Mouse (Mus musculus) frontal cortex, postnatal 14 days (tissue): Measurements from ENCODE around the gene Zfp947.
"Not testable (repeated sequence)": the region's sequence is repeated elsewhere in the genome, so short reads cannot be mapped to it uniquely, and the experiment has no call there.

Experiments
- DNase-seq, 2 experiments: peaks; one replicate each; pipeline ENCODE4 v3.0.0; 2022; ENCODE audit warnings: low spot score in 2 of 2

Zfp947 gene

GRCm38 (mm10) chr17:22165722-22166294, at the start of gene Zfp947:
Gene Zfp947, minus strand, starts transcription at chr17:22166190.
- peak in 1 of 2 experiments; percentile 5 for DNase-seq

GRCm38 (mm10) chr17:22165304-22165703, 686 bp downstream of the Zfp947 start:
- not testable (repeated sequence) for DNase-seq

- not testable (repeated sequence) for DNase-seq
Observed at GRCm38 (mm10) chr17:22153951-22154350, 12.0 kb downstream of the Zfp947 start.

GRCm38 (mm10) chr17:22118770-22119169, 47.2 kb downstream of the Zfp947 start:
- DNase-seq, result no peak
